Comparison of ENCODE assay signal across 8 mouse cellular contexts in the genomic region with DNA sequence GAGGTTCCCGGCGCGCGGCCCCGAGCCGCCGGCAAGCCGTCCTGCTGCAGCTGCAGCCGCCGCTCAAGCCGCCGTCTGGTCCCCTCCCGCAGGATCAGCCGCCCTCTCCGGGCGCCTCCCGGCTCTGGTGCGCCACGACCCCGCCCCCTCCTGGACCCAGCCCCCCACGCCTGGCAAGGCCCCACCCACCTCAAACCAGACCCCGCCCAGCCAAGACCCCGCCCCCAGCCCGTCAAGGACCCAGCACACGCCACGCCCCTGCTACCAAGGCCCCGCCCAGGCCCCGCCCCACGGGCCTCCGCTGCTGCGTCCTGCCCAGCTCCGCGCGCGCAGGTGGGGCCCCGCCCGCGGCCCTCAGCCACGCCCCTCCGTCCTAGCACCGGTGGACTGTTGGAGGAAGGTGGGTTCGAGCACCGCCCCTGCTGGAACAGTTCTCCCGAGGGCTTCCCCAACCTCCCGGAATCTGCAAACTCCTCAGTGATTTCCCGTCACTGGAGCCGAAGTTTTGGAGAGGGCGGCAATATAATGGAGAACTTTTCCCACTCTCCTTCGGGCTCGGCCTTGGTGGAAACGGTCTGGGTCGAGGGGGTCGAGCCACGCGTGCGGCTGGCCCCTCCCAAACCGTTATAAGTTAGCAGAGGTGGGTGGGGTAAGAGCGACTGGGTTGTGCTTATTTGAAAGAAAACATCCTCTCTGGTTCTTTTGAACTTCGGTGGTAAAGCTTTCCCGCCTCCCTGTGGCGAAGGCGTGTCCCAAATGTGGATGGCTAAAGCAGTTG. TPM values are rescaled to one million over a fixed set of nuclear protein-coding genes. Genes with fewer than 3 reads are reported as not detected.
DNase-seq lines count a peak whose midpoint lies in the region; ATAC-seq and TF ChIP-seq lines count a peak whose summit lies in the region.

A gene (minus strand): TSS at position 158 of the 778 bp plus-strand sequence.

- peak within 1 kb of the TSS; percentile 79 for H3K4me3 ChIP-seq in erythroblast, embryonic 14.5 days (replicated peaks)
- H3K4me3 ChIP-seq in heart, embryonic 11.5 days (ENCODE audit: low read depth, low read length), result peak within 1 kb of the TSS; percentile 81
- H3K4me3 ChIP-seq in kidney, embryonic 16.5 days (ENCODE audit: low read length), result peak within 1 kb of the TSS; percentile 71
- H3K4me3 ChIP-seq in liver, embryonic 11.5 days (ENCODE audit: low read depth, low read length), result peak within 1 kb of the TSS; percentile 68
- H3K4me3 ChIP-seq in myocyte, result peak within 1 kb of the TSS; percentile 92

- peak within 1 kb of the TSS; percentile 69 for H3K4me2 ChIP-seq in heart, embryonic 11.5 days
- peak within 1 kb of the TSS; percentile 77 for H3K4me2 ChIP-seq in kidney, embryonic 16.5 days (replicated peaks; ENCODE audit: low read depth, low read length)
- H3K4me2 ChIP-seq in liver, embryonic 11.5 days, result peak within 1 kb of the TSS; percentile 97
- peak within 1 kb of the TSS; percentile 89 for H3K4me2 ChIP-seq in myocyte (ENCODE audit: low read depth)

- H3ac ChIP-seq in myocyte (ENCODE audit: control insufficient read depth, insufficient read length), result peak within 1 kb of the TSS; percentile 62

- H3K9me3 ChIP-seq in erythroblast, embryonic 14.5 days (ENCODE audit: control insufficient read depth, low read length), result no peaks in the 10 kb centered on the region
- no peaks in the 10 kb centered on the region for H3K9me3 ChIP-seq in heart, embryonic 11.5 days (replicated peaks; ENCODE audit: control insufficient read depth, low read length)
- no peaks in the 10 kb centered on the region for H3K9me3 ChIP-seq in kidney, embryonic 16.5 days (ENCODE audit: low read length)
- H3K9me3 ChIP-seq in liver, embryonic 11.5 days (ENCODE audit: control insufficient read depth, low read length), result no peaks in the 10 kb centered on the region

- DNase-seq in brain, embryonic 18.5 days (ENCODE audit: low read depth, low spot score), result peak; percentile 49
- DNase-seq in liver, embryonic 11.5 days (ENCODE audit: low spot score), result peak; percentile 98
- DNase-seq in spleen, postnatal 4 days (ENCODE audit: low spot score in 2 of 2), result peak; percentile 99 to 100

- peaks cover 53% of the 10 kb centered on the region for H3K4me1 ChIP-seq in erythroblast, embryonic 14.5 days (ENCODE audit: control insufficient read depth)
- H3K4me1 ChIP-seq in heart, embryonic 11.5 days (ENCODE audit: control insufficient read depth, insufficient read depth, low read length), result peaks cover 40% of the 10 kb centered on the region
- peaks cover 40% of the 10 kb centered on the region for H3K4me1 ChIP-seq in kidney, embryonic 16.5 days (ENCODE audit: insufficient read depth, low read length)
- peaks cover 46% of the 10 kb centered on the region for H3K4me1 ChIP-seq in liver, embryonic 11.5 days (replicated peaks; ENCODE audit: control insufficient read depth, insufficient read depth, low read length)

- no peaks in the 10 kb centered on the region for H3K36me3 ChIP-seq in erythroblast, embryonic 14.5 days (ENCODE audit: control insufficient read depth)
- no peaks in the 10 kb centered on the region for H3K36me3 ChIP-seq in heart, embryonic 11.5 days (ENCODE audit: control insufficient read depth, insufficient read depth, low read length)
- no peaks in the 10 kb centered on the region for H3K36me3 ChIP-seq in kidney, embryonic 16.5 days (ENCODE audit: insufficient read depth, low read length)
- H3K36me3 ChIP-seq in liver, embryonic 11.5 days (ENCODE audit: control insufficient read depth, insufficient read depth, low read length), result no peaks in the 10 kb centered on the region
- no peaks in the 10 kb centered on the region for H3K36me3 ChIP-seq in myocyte (ENCODE audit: control insufficient read depth, insufficient read depth)

- peaks cover 38% of the 10 kb centered on the region for H3K79me2 ChIP-seq in myocyte (ENCODE audit: control insufficient read depth, insufficient read depth)

- peak within 1 kb of the TSS; percentile 96 for H3K9ac ChIP-seq in heart, embryonic 11.5 days (ENCODE audit: low read depth, low read length)
- H3K9ac ChIP-seq in kidney, embryonic 16.5 days (replicated peaks; ENCODE audit: low read length), result peak within 1 kb of the TSS; percentile 87
- peak within 1 kb of the TSS; percentile 72 for H3K9ac ChIP-seq in liver, embryonic 11.5 days (ENCODE audit: low read depth, low read length)

- TF ChIP-seq POLR2A in myocyte (IDR thresholded peaks at IDR 0.05; ENCODE audit: insufficient read length, low read depth), result peak; percentile 84

- WGBS in heart, embryonic 11.5 days (ENCODE audit: insufficient replicate concordance), result 1% methylated on average over 42 of the region's 62 CpGs
- WGBS in kidney, embryonic 16.5 days, result 1% methylated on average over 50 of the region's 62 CpGs
- WGBS in liver, embryonic 11.5 days, result under 1% methylated on average over 58 of the region's 62 CpGs

- ATAC-seq in CD4-positive, CD25-positive, alpha-beta regulatory T cell, adult 4 months, result peak; percentile 67
- ATAC-seq in heart, embryonic 11.5 days (replicated peaks; ENCODE audit: insufficient number of reproducible peaks, low FRiP score, low TSS enrichment), result peak; percentile 95
- ATAC-seq in kidney, embryonic 16.5 days (ENCODE audit: low FRiP score, low TSS enrichment), result peak; percentile 96
- ATAC-seq in liver, embryonic 11.5 days (replicated peaks; ENCODE audit: low FRiP score), result peak; percentile 93

- H3K27me3 ChIP-seq in erythroblast, embryonic 14.5 days (ENCODE audit: control insufficient read depth), result peaks cover 23% of the 10 kb centered on the region
- no peaks in the 10 kb centered on the region for H3K27me3 ChIP-seq in heart, embryonic 11.5 days (ENCODE audit: control insufficient read depth, insufficient read depth, low read length)
- no peaks in the 10 kb centered on the region for H3K27me3 ChIP-seq in kidney, embryonic 16.5 days (ENCODE audit: insufficient read depth, low read length)
- H3K27me3 ChIP-seq in liver, embryonic 11.5 days (replicated peaks; ENCODE audit: control insufficient read depth, insufficient read depth, low read length), result no peaks in the 10 kb centered on the region
- no peaks in the 10 kb centered on the region for H3K27me3 ChIP-seq in myocyte (ENCODE audit: control insufficient read depth, insufficient read depth, insufficient read length)

- H3K27ac ChIP-seq in heart, embryonic 11.5 days (ENCODE audit: low read depth, low read length), result peak within 1 kb of the TSS; percentile 90
- peak within 1 kb of the TSS; percentile 88 for H3K27ac ChIP-seq in kidney, embryonic 16.5 days (ENCODE audit: low read length)
- H3K27ac ChIP-seq in liver, embryonic 11.5 days (ENCODE audit: low read depth, low read length), result peak within 1 kb of the TSS; percentile 87

TF ChIP-seq in myocyte, 11 proteins besides CTCF, POLR2A, EP300 and RAD21:
- TF ChIP-seq TCF3 (IDR thresholded peaks at IDR 0.05; ENCODE audit: insufficient read length, low read depth), result peak; percentile 77
- TF ChIP-seq TCF12 (IDR thresholded peaks at IDR 0.05; ENCODE audit: insufficient read depth, poor library complexity, severe bottlenecking), result no peak
- TF ChIP-seq POLR2AphosphoS2 (IDR thresholded peaks at IDR 0.05; ENCODE audit: insufficient read length, low read depth), result peak; percentile 90
- TF ChIP-seq MAX (IDR thresholded peaks at IDR 0.05; ENCODE audit: low read depth), result no peak
- peak in 1 of 3 experiments; percentile 53 for TF ChIP-seq MYOG (IDR thresholded peaks at IDR 0.05; ENCODE audit: control insufficient read depth in 1 of 3, insufficient read depth in 1 of 3, insufficient read length in 2 of 3, low read depth in 2 of 3)
- TF ChIP-seq MYOD1 (IDR thresholded peaks at IDR 0.05; ENCODE audit: control insufficient read depth in 1 of 3, insufficient read length in 2 of 3, low read depth in 2 of 3), result peak in 2 of 3 experiments; percentile 82 to 90

RNA-seq across cellular contexts. Expression of the gene that starts here (rescaled TPM):
- 1 to 10 TPM; 5.4 to 5.5 TPM for polyA plus RNA-seq in CD4-positive, CD25-positive, alpha-beta regulatory T cell, adult 4 months (2017; shearing (Covaris generic))
- polyA plus RNA-seq in erythroblast, embryonic 14.5 days (2012), result 0.06 and 0.07 TPM in 2 replicates
- 18.3 and 23.9 TPM in 2 replicates for polyA plus RNA-seq in heart, embryonic 11.5 days (2014; fragmentation: Nextera tagmentation; extraction: Ambion mirVana)
- 14.8 and 15.2 TPM in 2 replicates for polyA plus RNA-seq in kidney, embryonic 16.5 days (2015; fragmentation: Nextera tagmentation; extraction: Ambion mirVana)
- polyA plus RNA-seq in liver, embryonic 11.5 days (2014; fragmentation: Nextera tagmentation; extraction: Ambion mirVana), result 14.0 and 15.4 TPM in 2 replicates
- 32.3 TPM for polyA plus RNA-seq in myocyte (2012; fragmentation: generic; extraction: Trizol)

Comparison
In these comparisons a context has a peak if more than half of its experiments do, and no peak if none do; other contexts are left out.
1. Peak in every context shown above with its lines: DNase-seq, ATAC-seq, H3K4me3 ChIP-seq and H3K27ac ChIP-seq.
2. DNase-seq: peak in every context shown above with its lines; median percentile 100 in spleen, postnatal 4 days; 98 in liver, embryonic 11.5 days; 49 in brain, embryonic 18.5 days.